Mouse (Mus musculus): ENCODE measurements at regions not wholly inside any gene's neighbourhood (a gene's known extent, or its start where the extent isn't known, plus 50 kb on each side); places are given as distances from the start of the nearest gene placed in this dataset.

DNA sequence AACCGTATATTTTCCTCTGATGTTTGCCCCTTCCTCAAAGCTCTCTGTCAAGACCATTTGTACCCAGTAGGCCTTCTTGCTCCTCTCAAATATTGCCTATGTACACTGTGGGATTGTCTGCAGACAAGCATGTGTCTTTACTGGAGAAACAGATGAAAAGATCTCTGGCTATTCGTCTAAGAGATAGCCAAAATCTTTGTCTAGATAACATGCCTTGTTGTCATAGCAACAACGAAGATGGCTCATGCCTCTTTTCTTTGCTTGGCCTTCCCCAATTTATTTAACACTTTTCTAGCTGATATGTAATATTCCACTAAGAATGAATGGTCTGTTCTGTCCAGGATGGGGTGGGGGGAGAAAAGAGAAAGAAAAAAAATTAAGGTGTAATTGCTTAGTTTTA lies 252.3 kb upstream of the Ubash3b start:
- TF ChIP-seq POLR2A (IDR thresholded peaks at IDR 0.05; ENCODE audit: control insufficient read depth, extremely low read depth, insufficient read depth, low read length, poor library complexity) (no peak), CTCF (IDR thresholded peaks at IDR 0.05; ENCODE audit: borderline replicate concordance, control insufficient read depth, extremely low read depth, insufficient read depth, low read length, poor library complexity) (no peak)
